Mouse (Mus musculus) bone marrow macrophage, adult 2 months (primary cell): ENCODE data around the gene Mob3c.

Experiments used
- CTCF ChIP-seq: IDR thresholded peaks from 2 replicates; pipeline ENCODE4 v1.5.1; 2012; ENCODE audit warnings: low read depth, mild to moderate bottlenecking, low read length, moderate library complexity
- POLR2A ChIP-seq: IDR thresholded peaks from 2 replicates; pipeline ENCODE4 v1.6.1; 2012; ENCODE audit warnings: mild to moderate bottlenecking, low read depth, low read length, borderline replicate concordance

- TF ChIP-seq CTCF (no peak), POLR2A (no peak)
These were observed 7.7 kb upstream of the Mob3c start for GRCm38 (mm10) chr4:115820199-115820598.
